Mouse (Mus musculus): ENCODE measurements around the gene Pknox2.

DNA sequence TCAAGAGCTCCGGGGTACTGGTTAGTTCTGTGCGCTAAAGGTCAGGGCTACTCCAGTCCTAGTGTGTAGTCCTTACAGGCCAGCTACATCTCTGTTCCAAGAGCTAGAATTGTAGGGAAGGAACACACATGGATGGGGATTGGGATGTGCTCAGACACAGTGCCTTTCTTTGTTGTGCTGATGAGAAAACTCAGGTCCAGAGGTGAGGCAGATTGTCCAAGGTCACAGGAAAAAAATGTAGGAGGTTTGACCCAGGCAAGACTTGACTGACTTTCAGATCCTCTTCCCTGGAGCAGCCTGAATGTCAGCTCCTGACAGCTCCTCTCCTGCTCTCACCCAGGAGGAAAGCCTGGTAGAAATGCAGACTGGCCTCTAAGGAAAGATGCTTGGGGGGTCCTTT, 29.7 kb downstream of the Pknox2 start:
- TF ChIP-seq POLR2A (IDR thresholded peaks at IDR 0.05; ENCODE audit: control insufficient read depth, low read depth, low read length) = no peak
- no peak for TF ChIP-seq CTCF (IDR thresholded peaks at IDR 0.05; ENCODE audit: control insufficient read depth, insufficient read depth, insufficient replicate concordance, low read depth, low read length)
